Mouse (Mus musculus) kidney, adult 2 months (tissue): ENCODE measurements at regions not wholly inside any gene's neighbourhood (a gene's known extent, or its start where the extent isn't known, plus 50 kb on each side); places are given as distances from the start of the nearest gene placed in this dataset.

ENCODE experiments used
- CTCF ChIP-seq: fragments of 200-500 bp; conservative IDR thresholded peaks from 2 replicates; pipeline ENCODE4 v1.5.1; 2011; ENCODE audit warnings: low read depth, mild to moderate bottlenecking, control low read depth, low read length, moderate library complexity, mixed read lengths; ENCODE audit not compliant: insufficient read depth, insufficient read length
- POLR2A ChIP-seq: fragments of 200-500 bp; IDR thresholded peaks from one replicate; pipeline ENCODE4 v1.6.1; 2011; ENCODE audit warnings: low read depth, low read length, control low read depth

- TF ChIP-seq CTCF (no peak), POLR2A (no peak)
Observed at GRCm38 (mm10) chr14:76912301-76913001, 124.1 kb upstream of the Ccdc122 start.
